Mouse (Mus musculus) liver, embryonic 15.5 days (tissue): ENCODE data around the gene Gfy. TPM values are rescaled to one million over a fixed set of nuclear protein-coding genes. Genes with fewer than 3 reads are reported as not detected.

Source experiments
- ATAC-seq: fragments of 200-750 bp; cut with Nextera tagmentation; 2 replicates; pipeline ENCODE4 v1.8.0; 2017; ENCODE audit warnings: moderate number of reproducible peaks, mild to moderate bottlenecking, moderate library complexity; ENCODE audit not compliant: insufficient read depth
- H3K27ac ChIP-seq: fragments of 300-500 bp; sonication (generic); replicated peaks from 2 replicates; pipeline ENCODE4 v1.5.1; 2015; ENCODE audit warnings: mild to moderate bottlenecking, inconsistent platforms
- H3K27me3 ChIP-seq: fragments of 300-500 bp; sonication (generic); 2 replicates; pipeline ENCODE4 v1.6.1; 2015; ENCODE audit warnings: mild to moderate bottlenecking, inconsistent platforms
- H3K36me3 ChIP-seq: fragments of 300-500 bp; sonication (generic); replicated peaks from 2 replicates; pipeline ENCODE4 v1.6.1; 2015; ENCODE audit warnings: moderate library complexity, mild to moderate bottlenecking, inconsistent platforms
- H3K4me1 ChIP-seq: fragments of 300-500 bp; sonication (generic); replicated peaks from 2 replicates; pipeline ENCODE4 v1.6.1; 2015; ENCODE audit warnings: inconsistent platforms
- H3K4me2 ChIP-seq: fragments of 300-500 bp; sonication (generic); 2 replicates; pipeline ENCODE4 v1.6.1; 2015; ENCODE audit warnings: moderate library complexity, mild to moderate bottlenecking, inconsistent platforms
- H3K4me3 ChIP-seq: fragments of 300-500 bp; sonication (generic); replicated peaks from 2 replicates; pipeline ENCODE4 v1.5.1; 2015; ENCODE audit warnings: mild to moderate bottlenecking, inconsistent platforms
- H3K9ac ChIP-seq: fragments of 300-500 bp; sonication (generic); 2 replicates; pipeline ENCODE4 v1.6.1; 2015; ENCODE audit warnings: moderate library complexity, mild to moderate bottlenecking, inconsistent platforms
- H3K9me3 ChIP-seq: fragments of 300-500 bp; sonication (generic); replicated peaks from 2 replicates; pipeline ENCODE4 v1.6.1; 2016; ENCODE audit warnings: inconsistent platforms
- WGBS: fragments of 180-500 bp; shearing (Covaris S2); methylation state at CpG from one replicate; pipeline ENCODE4 v1.1.7; 2015; ENCODE audit warnings: mixed read lengths; ENCODE audit not compliant: insufficient replicate concordance; 5-methylcytosine and 5-hydroxymethylcytosine counted together
- polyA plus RNA-seq: library from polyadenylated mRNA; unstranded; fragments of >200 nt; fragmentation: Nextera tagmentation; extraction: Ambion mirVana; gene quantifications from 2 replicates; pipeline ENCODE4 v1.2.1, GENCODE M21; 2015

Gfy gene
- polyA plus RNA-seq: not detected in 2 replicates

DNA sequence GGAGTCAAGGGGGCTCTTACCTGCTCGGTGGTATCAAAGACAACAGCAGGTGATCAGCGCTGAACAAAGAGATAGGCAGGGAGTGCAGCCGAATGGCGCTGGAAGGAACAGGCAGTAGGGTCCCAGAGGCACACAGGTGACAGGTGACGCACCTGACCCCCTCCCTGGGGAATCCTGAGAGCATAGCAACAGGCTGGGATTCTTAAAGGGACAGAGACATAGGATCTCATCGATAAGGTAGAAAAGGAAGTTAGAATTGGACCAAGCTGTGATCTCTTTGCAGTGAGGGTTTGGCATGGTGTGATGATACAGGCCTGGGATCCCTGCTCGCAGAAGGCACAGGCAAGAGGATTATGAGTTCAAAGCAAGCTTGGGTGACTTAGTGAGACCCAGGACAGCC, at the start of gene Gfy:
Gene Gfy, minus strand, starts transcription at position 101 of the 400 bp plus-strand sequence.
- Histone ChIP-seq H3K4me1 (peaks cover 19% of the 10 kb centered on the region), H3K4me3 (no peak within 1 kb of the TSS), H3K9me3 (no peaks in the 10 kb centered on the region), H3K9ac (no peak within 1 kb of the TSS), H3K36me3 (no peaks in the 10 kb centered on the region), H3K27ac (no peak within 1 kb of the TSS), H3K27me3 (peaks cover 100% of the 10 kb centered on the region), H3K4me2 (no peak within 1 kb of the TSS)
- no peak for ATAC-seq
- WGBS: 16% methylated on average over 7 of the region's 7 CpGs

DNA sequence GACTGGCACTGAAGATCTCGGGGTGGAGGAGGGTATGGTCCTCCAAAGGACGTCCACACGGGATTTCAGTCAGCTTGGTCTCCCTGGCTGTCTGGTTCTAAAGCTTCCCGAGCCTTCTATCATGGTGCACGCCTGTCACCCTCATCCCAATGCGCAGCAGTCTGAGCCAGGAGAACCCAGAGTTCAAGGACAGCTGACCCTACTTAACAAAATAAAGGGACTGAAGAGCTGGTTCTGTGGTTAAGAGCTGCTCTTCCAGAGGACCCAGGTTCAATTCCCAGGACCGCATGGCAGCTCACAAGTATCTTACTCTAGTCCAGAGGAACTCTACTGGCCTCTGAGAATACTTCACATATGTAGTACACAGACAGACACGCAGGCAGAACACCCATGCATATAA, 49.7 kb upstream of the Gfy start:
- no peak overlapping the region for H3K9ac ChIP-seq
- no peaks in the 10 kb centered on the region for H3K9me3 ChIP-seq
- no peaks in the 10 kb centered on the region for H3K27me3 ChIP-seq
- peaks cover 12% of the 10 kb centered on the region for H3K4me1 ChIP-seq
- ATAC-seq: no peak
- 0 out of 2 replicates have a peak, but pooled peaks cover 3% of the 10 kb centered on the region for H3K36me3 ChIP-seq
- H3K4me2 ChIP-seq: no peak overlapping the region
- no peak overlapping the region for H3K27ac ChIP-seq
- WGBS: 63% methylated on average over 8 of the region's 8 CpGs
- H3K4me3 ChIP-seq: no peak overlapping the region

DNA sequence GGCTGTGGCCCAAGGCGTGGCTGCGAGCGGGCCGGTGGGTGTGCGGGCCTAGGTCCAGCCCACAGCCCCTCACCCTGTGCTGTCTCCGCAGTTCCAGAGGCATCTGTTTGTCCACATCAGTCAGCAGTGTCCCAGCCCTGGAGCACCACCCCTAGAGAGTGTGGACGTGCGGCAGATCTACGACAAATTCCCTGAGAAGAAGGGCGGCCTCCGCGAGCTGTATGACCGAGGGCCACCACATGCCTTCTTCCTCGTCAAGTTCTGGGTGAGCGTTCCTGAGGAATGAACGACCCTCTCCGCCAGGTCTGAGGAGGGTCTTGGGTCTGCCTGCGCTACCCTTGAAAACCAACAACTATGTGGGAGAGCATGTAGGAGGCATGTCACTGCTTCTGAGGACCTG, 49.2 kb upstream of the Gfy start:
- H3K9ac ChIP-seq: no peak overlapping the region
- 81% methylated on average over 18 of the region's 18 CpGs for WGBS
- no peak for ATAC-seq

DNA sequence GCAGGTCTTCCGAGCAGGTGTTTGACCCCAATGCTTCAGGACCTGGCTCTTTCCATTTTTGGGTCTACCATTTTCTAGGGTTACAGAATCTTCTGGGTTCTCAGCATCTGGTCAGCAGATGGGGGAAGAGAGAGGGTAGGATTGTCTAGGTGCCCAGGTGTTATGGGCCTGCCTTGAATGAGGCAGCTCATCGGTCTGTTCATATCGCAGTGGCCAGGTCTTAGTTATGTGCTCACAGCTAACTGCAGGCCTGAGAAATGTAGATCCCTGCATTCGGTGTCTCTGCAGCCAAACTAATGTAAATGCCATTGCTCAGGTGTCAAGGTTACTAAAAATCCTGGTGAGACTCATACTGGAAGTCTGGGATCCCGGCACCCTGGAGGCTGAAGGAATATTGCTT, 47.1 kb upstream of the Gfy start:
- Histone ChIP-seq H3K9me3 (no peaks in the 10 kb centered on the region), H3K4me2 (no peak overlapping the region), H3K27me3 (no peaks in the 10 kb centered on the region), H3K9ac (no peak overlapping the region), H3K27ac (no peak overlapping the region), H3K36me3 (no peaks in the 10 kb centered on the region), H3K4me1 (no peaks in the 10 kb centered on the region), H3K4me3 (no peak overlapping the region)
- WGBS: 75% methylated on average over 5 of the region's 5 CpGs
- no peak for ATAC-seq

More for the DNA sequence above, 49.2 kb upstream of the Gfy start:
- Histone ChIP-seq H3K27ac (no peak overlapping the region), H3K4me2 (no peak overlapping the region), H3K36me3 (0 out of 2 replicates have a peak, but pooled peaks cover 3% of the 10 kb centered on the region), H3K4me1 (peaks cover 9% of the 10 kb centered on the region), H3K27me3 (no peaks in the 10 kb centered on the region), H3K4me3 (no peak overlapping the region), H3K9me3 (no peaks in the 10 kb centered on the region)

DNA sequence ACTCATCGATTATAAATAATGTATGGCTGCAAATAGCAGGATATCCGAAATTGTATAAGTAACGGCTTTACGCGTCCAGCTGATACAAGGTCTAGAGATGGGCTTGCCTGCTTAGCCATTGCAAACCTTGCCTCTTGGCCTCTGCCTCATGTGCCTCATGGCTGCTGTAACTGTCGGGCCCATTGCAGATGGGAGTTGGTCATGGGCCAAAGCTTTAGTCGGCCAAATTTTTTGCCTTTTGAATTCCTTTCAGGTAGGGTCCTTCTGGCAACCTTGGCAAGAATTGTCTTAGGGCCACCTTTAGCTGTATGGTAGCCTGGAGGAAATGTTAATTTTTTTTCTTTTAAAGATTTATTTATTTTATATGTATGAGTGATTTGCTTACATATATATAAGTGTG, 45.5 kb upstream of the Gfy start:
- Histone ChIP-seq H3K9ac (no peak overlapping the region), H3K4me1 (no peaks in the 10 kb centered on the region), H3K9me3 (no peaks in the 10 kb centered on the region), H3K27ac (no peak overlapping the region), H3K27me3 (no peaks in the 10 kb centered on the region), H3K4me3 (no peak overlapping the region), H3K36me3 (no peaks in the 10 kb centered on the region), H3K4me2 (no peak overlapping the region)
- WGBS: 73% methylated on average over 7 of the region's 7 CpGs
- no peak for ATAC-seq

DNA sequence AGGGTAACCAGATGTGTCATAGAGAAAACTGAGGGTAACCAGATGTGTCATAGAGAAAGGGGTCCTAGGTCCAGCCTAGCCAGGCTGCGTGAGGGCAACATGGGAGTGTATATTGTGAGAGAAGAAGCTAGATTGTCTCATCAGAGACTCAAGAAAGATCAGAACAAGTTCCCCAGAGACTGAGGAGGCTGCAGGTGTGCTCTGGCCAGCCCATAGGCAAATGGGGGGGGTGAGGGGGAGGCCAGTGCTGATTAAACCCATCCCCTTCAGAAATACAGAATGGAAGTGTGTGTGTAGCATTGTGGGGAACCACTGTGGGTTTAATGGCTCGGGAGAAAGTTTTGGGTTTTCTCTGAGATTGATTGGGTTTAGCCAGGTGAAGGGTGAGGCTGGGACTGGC, 42.3 kb upstream of the Gfy start:
- Histone ChIP-seq H3K4me1 (no peaks in the 10 kb centered on the region), H3K9ac (no peak overlapping the region), H3K27ac (no peak overlapping the region), H3K27me3 (peaks cover 10% of the 10 kb centered on the region), H3K9me3 (no peaks in the 10 kb centered on the region), H3K4me2 (no peak overlapping the region), H3K36me3 (no peaks in the 10 kb centered on the region), H3K4me3 (no peak overlapping the region)
- WGBS: 34% methylated on average over 2 of the region's 2 CpGs
- ATAC-seq: no peak

DNA sequence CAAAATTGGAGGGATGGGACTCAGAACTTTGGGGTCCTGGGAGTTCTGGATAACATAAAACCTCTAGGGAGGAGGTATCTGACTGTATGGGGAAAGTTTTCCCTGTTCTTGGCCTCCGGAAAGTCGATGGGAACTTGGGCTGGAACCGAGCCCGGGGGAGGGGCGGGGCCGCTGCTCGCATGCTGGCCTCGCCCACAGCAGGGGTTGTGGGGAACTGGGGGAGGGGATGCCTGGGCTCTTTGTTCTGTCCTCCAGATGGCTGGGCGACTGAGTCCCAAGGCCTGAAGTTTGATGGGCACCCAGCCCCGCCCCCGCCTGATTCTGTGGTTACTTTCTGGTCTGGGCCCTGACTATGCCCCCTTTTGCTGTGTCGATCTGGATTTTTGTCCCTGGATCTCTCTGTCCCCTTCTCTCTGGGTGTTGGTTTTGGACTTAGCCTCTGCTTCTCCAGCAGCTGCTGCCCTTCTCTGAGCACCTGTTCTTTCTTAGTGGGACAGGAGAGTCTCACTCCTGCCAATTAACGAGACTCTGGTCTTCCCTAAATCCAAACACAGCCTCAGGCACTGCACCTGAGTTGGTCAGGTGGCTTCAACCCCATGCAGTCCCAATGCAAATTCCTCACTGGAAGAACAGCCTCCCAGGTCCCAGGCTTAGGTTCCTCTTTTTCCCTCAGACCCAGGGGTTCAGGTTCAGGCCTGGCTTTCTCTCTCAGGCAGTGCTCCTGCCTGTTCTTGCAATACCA, 37.2 kb upstream of the Gfy start:
- Histone ChIP-seq H3K27ac (no peak overlapping the region), H3K4me3 (peak overlapping the region; percentile 50), H3K9me3 (no peaks in the 10 kb centered on the region), H3K4me1 (peaks cover 18% of the 10 kb centered on the region), H3K9ac (peak overlapping the region; percentile 21; the same call in 1 of the 2 replicates), H3K36me3 (no peaks in the 10 kb centered on the region), H3K27me3 (peaks cover 46% of the 10 kb centered on the region), H3K4me2 (peak overlapping the region; percentile 68)
- WGBS: 3% methylated on average over 13 of the region's 13 CpGs
- ATAC-seq: no peak

DNA sequence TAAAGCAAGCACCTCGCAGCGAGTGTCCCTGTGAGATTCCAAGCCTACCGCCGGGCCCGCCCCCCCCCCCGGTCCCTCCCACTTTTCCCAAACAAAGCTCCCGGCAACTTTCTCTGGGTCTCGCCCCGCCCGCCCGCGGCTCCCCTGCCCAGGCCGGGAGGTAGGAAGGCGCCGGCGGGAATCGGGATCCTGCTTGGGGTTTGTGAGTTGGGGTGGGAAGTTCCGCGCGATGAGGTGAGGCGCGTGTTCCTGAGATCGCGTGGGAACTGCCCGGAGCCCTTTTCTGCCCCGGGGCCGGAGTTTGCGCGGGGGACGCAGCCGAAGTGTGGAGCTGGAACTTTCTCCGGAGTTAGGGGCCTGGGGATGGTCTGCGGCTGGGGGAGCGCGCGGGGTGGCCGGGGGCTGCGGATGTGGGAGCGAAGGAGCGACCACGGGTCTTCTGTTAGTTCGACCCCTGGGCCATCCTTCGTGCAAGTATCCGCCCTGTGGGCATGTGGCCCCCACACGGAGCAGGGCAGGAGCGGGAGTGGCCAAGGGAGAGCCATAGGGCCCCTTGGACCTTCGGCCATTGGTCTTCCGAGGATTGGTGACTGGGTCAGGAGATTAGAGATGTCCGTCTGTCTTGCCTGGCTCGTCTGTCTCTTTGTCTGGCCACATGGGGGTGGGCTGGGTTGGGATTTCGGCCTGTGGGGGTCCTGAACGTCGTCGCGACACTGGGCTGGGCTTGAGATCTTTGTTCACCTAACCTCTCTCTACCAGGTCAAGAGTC, 36.5 kb upstream of the Gfy start, which contains the start of gene Tead2:
Gene Tead2, plus strand, starts transcription at position 81 of the 769 bp plus-strand sequence.
- Histone ChIP-seq H3K4me2 (peak within 1 kb of the TSS; percentile 68), H3K9me3 (no peaks in the 10 kb centered on the region), H3K4me1 (peaks cover 26% of the 10 kb centered on the region), H3K27ac (0 out of 2 replicates have a peak within 1 kb of the TSS, but pooled peaks have one; percentile 9), H3K27me3 (peaks cover 53% of the 10 kb centered on the region), H3K4me3 (peak within 1 kb of the TSS; percentile 50), H3K9ac (peak within 1 kb of the TSS; percentile 21; the same call in 1 of the 2 replicates), H3K36me3 (no peaks in the 10 kb centered on the region)
- no peak for ATAC-seq
- whole genome bisulfite sequencing: 3% methylated on average over 54 of the region's 55 CpGs

DNA sequence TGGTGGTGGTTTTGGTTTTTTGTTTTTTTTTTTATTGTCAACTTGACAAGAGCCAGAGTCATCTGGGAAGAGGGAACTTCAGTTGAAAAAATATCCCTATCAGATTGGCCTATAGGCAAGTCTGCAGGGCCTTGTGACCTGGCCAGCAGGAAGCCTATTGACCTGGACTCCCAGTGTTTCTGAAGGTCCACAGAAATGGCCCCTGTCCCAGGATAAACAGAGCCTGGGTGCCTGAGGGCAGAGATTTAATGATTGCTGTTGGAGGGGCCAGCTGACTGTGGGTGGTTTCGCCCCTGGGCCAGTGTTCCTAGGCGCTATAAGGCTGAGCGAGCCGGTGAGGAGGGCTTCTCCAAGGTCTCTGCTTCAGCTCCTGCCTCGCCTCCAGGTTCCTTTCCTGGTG, 34.3 kb upstream of the Gfy start:
- H3K4me2 ChIP-seq: no peak overlapping the region
- peaks cover 30% of the 10 kb centered on the region for H3K4me1 ChIP-seq
- H3K4me3 ChIP-seq: no peak overlapping the region
- H3K27ac ChIP-seq: no peak overlapping the region
- no peaks in the 10 kb centered on the region for H3K9me3 ChIP-seq
- H3K9ac ChIP-seq: no peak overlapping the region
- peak; percentile 41; the same call in 1 of the 2 replicates for ATAC-seq
- WGBS: 62% methylated on average over 5 of the region's 5 CpGs
- H3K27me3 ChIP-seq: peaks cover 64% of the 10 kb centered on the region
- no peaks in the 10 kb centered on the region for H3K36me3 ChIP-seq

DNA sequence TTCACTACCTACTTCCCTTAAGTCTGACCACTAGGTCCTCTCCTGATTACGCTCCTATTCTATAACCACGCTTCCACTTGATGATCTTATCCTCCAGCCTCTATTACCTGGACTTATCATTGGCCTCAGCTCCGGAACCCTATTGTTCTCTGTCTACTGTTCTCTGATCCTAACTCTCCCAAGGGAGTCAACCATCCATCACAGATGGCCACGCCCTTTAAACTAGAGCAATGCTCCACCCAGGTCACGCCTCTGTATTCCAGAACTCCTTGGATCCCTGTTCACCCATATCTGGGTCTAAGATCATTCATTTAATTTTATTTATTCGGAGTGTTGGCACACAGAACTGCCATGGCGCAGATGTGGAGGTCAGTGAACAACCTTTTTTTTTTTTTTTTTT, 33.0 kb upstream of the Gfy start:
- Histone ChIP-seq H3K4me2 (peak overlapping the region; percentile 65), H3K27me3 (peaks cover 60% of the 10 kb centered on the region), H3K9ac (no peak overlapping the region), H3K9me3 (no peaks in the 10 kb centered on the region), H3K36me3 (no peaks in the 10 kb centered on the region), H3K27ac (no peak overlapping the region), H3K4me1 (peaks cover 30% of the 10 kb centered on the region), H3K4me3 (peak overlapping the region; percentile 30; the same call in 1 of the 2 replicates)
- no peak for ATAC-seq
- WGBS: 52% methylated on average over 7 of the region's 7 CpGs

DNA sequence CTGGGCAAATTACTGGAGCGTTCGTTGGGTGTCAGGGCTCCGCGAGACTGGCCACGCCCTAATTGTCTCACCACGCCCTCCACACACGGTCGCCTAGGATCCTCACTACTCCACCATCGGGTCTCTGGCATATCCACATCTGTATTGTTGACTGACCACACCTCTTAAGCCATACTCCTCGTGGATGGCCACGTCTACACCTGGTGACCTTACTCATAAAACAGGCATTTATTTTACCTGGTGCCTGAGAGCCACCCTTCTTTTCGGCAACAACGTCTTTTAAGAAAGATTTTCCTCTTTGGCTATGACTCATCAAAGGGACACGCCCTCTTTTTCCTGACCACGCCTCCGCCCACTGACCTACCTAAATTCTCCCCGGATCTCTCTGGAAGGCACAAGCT, 32.5 kb upstream of the Gfy start, which contains the start of gene Dkkl1:
Gene Dkkl1, minus strand, starts transcription at position 297 of the 401 bp plus-strand sequence.
- Histone ChIP-seq H3K9me3 (no peaks in the 10 kb centered on the region), H3K27ac (no peak within 1 kb of the TSS), H3K4me3 (peak within 1 kb of the TSS; percentile 30), H3K27me3 (peaks cover 55% of the 10 kb centered on the region), H3K9ac (peak within 1 kb of the TSS; percentile 27; the same call in 1 of the 2 replicates), H3K36me3 (no peaks in the 10 kb centered on the region), H3K4me1 (peaks cover 30% of the 10 kb centered on the region), H3K4me2 (peak within 1 kb of the TSS; percentile 65)
- 1% methylated on average over 17 of the region's 17 CpGs for WGBS
- ATAC-seq: no peak
